Mouse (Mus musculus) limb, embryonic 13.5 days (tissue): ENCODE results near the gene Cblb. TPM values are rescaled to one million over a fixed set of nuclear protein-coding genes. Genes with fewer than 3 reads are reported as not detected.
A peak's percentile ranks its signal among the peaks of the same experiment; 100 is the strongest.

ENCODE experiments used
- ATAC-seq: fragments of 200-750 bp; cut with Nextera tagmentation; 2 replicates; pipeline ENCODE4 v1.8.0; 2017; ENCODE audit warnings: low read depth, moderate number of reproducible peaks, moderate TSS enrichment; ENCODE audit not compliant: low FRiP score
- H3K27ac ChIP-seq: fragments of 300-500 bp; sonication (generic); 2 replicates; pipeline ENCODE4 v1.5.1; 2015; ENCODE audit warnings: inconsistent platforms, mild to moderate bottlenecking, moderate library complexity
- H3K27me3 ChIP-seq: fragments of 300-500 bp; sonication (generic); 2 replicates; pipeline ENCODE4 v1.6.1; 2015; ENCODE audit warnings: mild to moderate bottlenecking, inconsistent platforms
- H3K36me3 ChIP-seq: fragments of 300-500 bp; sonication (generic); 2 replicates; pipeline ENCODE4 v1.6.1; 2015; ENCODE audit warnings: inconsistent platforms, mild to moderate bottlenecking, moderate library complexity
- H3K4me1 ChIP-seq: fragments of 300-500 bp; sonication (generic); 2 replicates; pipeline ENCODE4 v1.6.1; 2015; ENCODE audit warnings: inconsistent platforms
- H3K4me2 ChIP-seq: fragments of 300-500 bp; sonication (generic); replicated peaks from 2 replicates; pipeline ENCODE4 v1.6.1; 2015; ENCODE audit warnings: inconsistent platforms, mild to moderate bottlenecking, moderate library complexity
- H3K4me3 ChIP-seq: fragments of 300-500 bp; sonication (generic); 2 replicates; pipeline ENCODE4 v1.5.1; 2015; ENCODE audit warnings: moderate library complexity, mild to moderate bottlenecking, inconsistent platforms
- H3K9ac ChIP-seq: fragments of 300-500 bp; sonication (generic); 2 replicates; pipeline ENCODE4 v1.6.1; 2015; ENCODE audit warnings: mild to moderate bottlenecking, inconsistent platforms
- H3K9me3 ChIP-seq: fragments of 300-500 bp; sonication (generic); 2 replicates; pipeline ENCODE4 v1.6.1; 2016; ENCODE audit warnings: inconsistent platforms
- WGBS: fragments of 180-500 bp; shearing (Covaris S2); methylation state at CpG from one replicate; pipeline ENCODE4 v1.1.7; 2015; 5-methylcytosine and 5-hydroxymethylcytosine counted together
- polyA plus RNA-seq: library from polyadenylated mRNA; unstranded; fragments of >200 nt; fragmentation: Nextera tagmentation; extraction: Ambion mirVana; gene quantifications from 2 replicates; pipeline ENCODE4 v1.2.1, GENCODE M21; 2015

The Cblb gene
- polyA plus RNA-seq, 1 experiment from 2014 or later, result 15.5 TPM

GRCm38 (mm10) chr16:52061015-52061481 is 30.0 kb downstream of the Cblb start:
- Histone ChIP-seq H3K36me3 (no peaks in the 10 kb centered on the region; the same call in 1 of the 2 replicates), H3K27ac (no peak overlapping the region), H3K9ac (no peak overlapping the region), H3K27me3 (no peaks in the 10 kb centered on the region), H3K9me3 (no peaks in the 10 kb centered on the region), H3K4me1 (peaks cover 53% of the 10 kb centered on the region), H3K4me3 (no peak overlapping the region), H3K4me2 (no peak overlapping the region)
- no peak for ATAC-seq
- WGBS, result 56% methylated on average over 4 of the region's 4 CpGs

GRCm38 (mm10) chr16:52064309-52065105 is 33.5 kb downstream of the Cblb start:
- Histone ChIP-seq H3K27me3 (no peaks in the 10 kb centered on the region), H3K4me2 (no peak overlapping the region), H3K36me3 (no peaks in the 10 kb centered on the region; the same call in 1 of the 2 replicates), H3K9ac (no peak overlapping the region), H3K9me3 (no peaks in the 10 kb centered on the region), H3K27ac (no peak overlapping the region), H3K4me1 (peaks cover 56% of the 10 kb centered on the region), H3K4me3 (no peak overlapping the region)
- ATAC-seq, result peak; percentile 30; the same call in 1 of the 2 replicates
- WGBS, result 54% methylated on average over 12 of the region's 12 CpGs

- Histone ChIP-seq H3K27ac (no peak overlapping the region), H3K9ac (no peak overlapping the region), H3K4me1 (peaks cover 37% of the 10 kb centered on the region), H3K4me3 (no peak overlapping the region), H3K9me3 (no peaks in the 10 kb centered on the region), H3K36me3 (no peaks in the 10 kb centered on the region; the same call in none of the 2 replicates), H3K27me3 (no peaks in the 10 kb centered on the region), H3K4me2 (no peak overlapping the region)
- WGBS, result 45% methylated on average over 10 of the region's 10 CpGs
- ATAC-seq, result peak; percentile 76; the same call in 1 of the 2 replicates
Measured at GRCm38 (mm10) chr16:52067632-52068516, 36.8 kb downstream of the Cblb start.

- H3K4me1 ChIP-seq, result peaks cover 37% of the 10 kb centered on the region
- no peak for ATAC-seq
- no peaks in the 10 kb centered on the region for H3K27me3 ChIP-seq
- H3K9me3 ChIP-seq, result no peaks in the 10 kb centered on the region
- H3K27ac ChIP-seq, result no peak overlapping the region
- WGBS, result 93% methylated on average over 3 of the region's 3 CpGs
- H3K4me2 ChIP-seq, result no peak overlapping the region
- H3K36me3 ChIP-seq, result no peaks in the 10 kb centered on the region; the same call in 1 of the 2 replicates
- H3K4me3 ChIP-seq, result no peak overlapping the region
- H3K9ac ChIP-seq, result no peak overlapping the region
Measured at GRCm38 (mm10) chr16:52068517-52068874, 37.5 kb downstream of the Cblb start.

- H3K9ac ChIP-seq, result no peak overlapping the region
- no peaks in the 10 kb centered on the region for H3K27me3 ChIP-seq
- no peaks in the 10 kb centered on the region; the same call in 1 of the 2 replicates for H3K36me3 ChIP-seq
- no peak overlapping the region for H3K4me2 ChIP-seq
- H3K27ac ChIP-seq, result no peak overlapping the region
- WGBS, result 70% methylated on average over 6 of the region's 6 CpGs
- peaks cover 32% of the 10 kb centered on the region for H3K4me1 ChIP-seq
- no peak overlapping the region for H3K4me3 ChIP-seq
- ATAC-seq, result no peak
- H3K9me3 ChIP-seq, result no peaks in the 10 kb centered on the region
Measured at GRCm38 (mm10) chr16:52069648-52070047, 38.6 kb downstream of the Cblb start.

- Histone ChIP-seq H3K27me3 (no peaks in the 10 kb centered on the region), H3K4me2 (no peak overlapping the region), H3K9me3 (no peaks in the 10 kb centered on the region), H3K36me3 (no peaks in the 10 kb centered on the region; the same call in 1 of the 2 replicates), H3K4me3 (no peak overlapping the region), H3K27ac (no peak overlapping the region), H3K4me1 (peaks cover 29% of the 10 kb centered on the region), H3K9ac (no peak overlapping the region)
- WGBS, result 92% methylated on average over 5 of the region's 5 CpGs
- no peak for ATAC-seq
Measured at GRCm38 (mm10) chr16:52070128-52070527, 39.1 kb downstream of the Cblb start.

- 71% methylated on average over 2 of the region's 2 CpGs for WGBS
- ATAC-seq, result no peak
- no peak overlapping the region for H3K27ac ChIP-seq
Measured at GRCm38 (mm10) chr16:52071290-52071689, 40.3 kb downstream of the Cblb start.

GRCm38 (mm10) chr16:52071766-52072209 is 40.8 kb downstream of the Cblb start:
- H3K36me3 ChIP-seq, result no peaks in the 10 kb centered on the region; the same call in 1 of the 2 replicates
- no peak overlapping the region for H3K4me3 ChIP-seq
- H3K4me1 ChIP-seq, result peaks cover 22% of the 10 kb centered on the region
- H3K27me3 ChIP-seq, result no peaks in the 10 kb centered on the region
- 78% methylated on average over 6 of the region's 6 CpGs for WGBS
- no peak overlapping the region for H3K9ac ChIP-seq
- H3K4me2 ChIP-seq, result no peak overlapping the region
- no peak overlapping the region for H3K27ac ChIP-seq
- H3K9me3 ChIP-seq, result no peaks in the 10 kb centered on the region
- peak; percentile 49 for ATAC-seq

More at GRCm38 (mm10) chr16:52071290-52071689, 40.3 kb downstream of the Cblb start:
- H3K36me3 ChIP-seq, result no peaks in the 10 kb centered on the region; the same call in 1 of the 2 replicates
- no peak overlapping the region for H3K9ac ChIP-seq
- H3K4me1 ChIP-seq, result peaks cover 23% of the 10 kb centered on the region
- H3K27me3 ChIP-seq, result no peaks in the 10 kb centered on the region
- no peak overlapping the region for H3K4me2 ChIP-seq
- no peak overlapping the region for H3K4me3 ChIP-seq
- no peaks in the 10 kb centered on the region for H3K9me3 ChIP-seq

GRCm38 (mm10) chr16:52076652-52077051 is 45.6 kb downstream of the Cblb start:
- WGBS, result 49% methylated on average over 7 of the region's 7 CpGs
- no peak overlapping the region for H3K27ac ChIP-seq
- H3K9ac ChIP-seq, result no peak overlapping the region

GRCm38 (mm10) chr16:52077901-52078300 is 46.9 kb downstream of the Cblb start:
- ATAC-seq, result no peak
- H3K4me2 ChIP-seq, result no peak overlapping the region
- H3K9ac ChIP-seq, result no peak overlapping the region
- no peaks in the 10 kb centered on the region for H3K27me3 ChIP-seq
- H3K27ac ChIP-seq, result no peak overlapping the region
- WGBS, result 39% methylated on average over 4 of the region's 4 CpGs
- H3K36me3 ChIP-seq, result no peaks in the 10 kb centered on the region
- H3K4me1 ChIP-seq, result peaks cover 26% of the 10 kb centered on the region
- no peaks in the 10 kb centered on the region for H3K9me3 ChIP-seq
- H3K4me3 ChIP-seq, result no peak overlapping the region

More at GRCm38 (mm10) chr16:52076652-52077051, 45.6 kb downstream of the Cblb start:
- H3K4me3 ChIP-seq, result no peak overlapping the region
- H3K27me3 ChIP-seq, result no peaks in the 10 kb centered on the region
- H3K36me3 ChIP-seq, result no peaks in the 10 kb centered on the region; the same call in 1 of the 2 replicates
- no peaks in the 10 kb centered on the region for H3K9me3 ChIP-seq
- no peak overlapping the region for H3K4me2 ChIP-seq
- no peak for ATAC-seq
- H3K4me1 ChIP-seq, result peaks cover 28% of the 10 kb centered on the region

- ATAC-seq, result peak; percentile 40; the same call in 1 of the 2 replicates
- WGBS, result 71% methylated on average over 9 of the region's 9 CpGs
- Histone ChIP-seq H3K27me3 (no peaks in the 10 kb centered on the region), H3K36me3 (no peaks in the 10 kb centered on the region), H3K4me3 (no peak overlapping the region), H3K27ac (no peak overlapping the region), H3K9ac (no peak overlapping the region), H3K9me3 (no peaks in the 10 kb centered on the region), H3K4me1 (peaks cover 26% of the 10 kb centered on the region), H3K4me2 (no peak overlapping the region)
Measured at GRCm38 (mm10) chr16:52078758-52079474, 47.9 kb downstream of the Cblb start.
